Mouse (Mus musculus) granulocyte monocyte progenitor cell, adult 5-6 weeks (primary cell): ENCODE data around the gene Nubp2. TPM values are rescaled to one million over a fixed set of nuclear protein-coding genes. Genes with fewer than 3 reads are reported as not detected.

Experiments used
- ATAC-seq: replicated peaks from 2 replicates; pipeline ENCODE4 v1.8.0; 2016; ENCODE audit warnings: mild to moderate bottlenecking, moderate TSS enrichment, inconsistent platforms; ENCODE audit not compliant: poor library complexity, severe bottlenecking
- total RNA-seq, 2 experiments: library from RNA; stranded (forward) in 1 of 2; stranded (reverse) in 1 of 2; fragments of 200-712, 200-1000 nt in 1 of 2; fragments of >200 nt in 1 of 2; fragmentation: Nextera tagmentation in 1 of 2; gene quantifications; 2 replicates each; pipeline ENCODE4 v1.2.3; 2014 to 2017

The Nubp2 gene
- total RNA-seq, 2 experiments from 2014 or later: 42.8 to 108 TPM

GRCm38 (mm10) chr17:24894995-24895547 lies 8.9 kb upstream of the Nubp2 start, which contains the start of the genes Eme2 and Mrps34:
Gene Eme2, minus strand, starts transcription at chr17:24895087.
Gene Mrps34, plus strand, starts transcription at chr17:24895116.
- peak; percentile 69 for ATAC-seq

DNA sequence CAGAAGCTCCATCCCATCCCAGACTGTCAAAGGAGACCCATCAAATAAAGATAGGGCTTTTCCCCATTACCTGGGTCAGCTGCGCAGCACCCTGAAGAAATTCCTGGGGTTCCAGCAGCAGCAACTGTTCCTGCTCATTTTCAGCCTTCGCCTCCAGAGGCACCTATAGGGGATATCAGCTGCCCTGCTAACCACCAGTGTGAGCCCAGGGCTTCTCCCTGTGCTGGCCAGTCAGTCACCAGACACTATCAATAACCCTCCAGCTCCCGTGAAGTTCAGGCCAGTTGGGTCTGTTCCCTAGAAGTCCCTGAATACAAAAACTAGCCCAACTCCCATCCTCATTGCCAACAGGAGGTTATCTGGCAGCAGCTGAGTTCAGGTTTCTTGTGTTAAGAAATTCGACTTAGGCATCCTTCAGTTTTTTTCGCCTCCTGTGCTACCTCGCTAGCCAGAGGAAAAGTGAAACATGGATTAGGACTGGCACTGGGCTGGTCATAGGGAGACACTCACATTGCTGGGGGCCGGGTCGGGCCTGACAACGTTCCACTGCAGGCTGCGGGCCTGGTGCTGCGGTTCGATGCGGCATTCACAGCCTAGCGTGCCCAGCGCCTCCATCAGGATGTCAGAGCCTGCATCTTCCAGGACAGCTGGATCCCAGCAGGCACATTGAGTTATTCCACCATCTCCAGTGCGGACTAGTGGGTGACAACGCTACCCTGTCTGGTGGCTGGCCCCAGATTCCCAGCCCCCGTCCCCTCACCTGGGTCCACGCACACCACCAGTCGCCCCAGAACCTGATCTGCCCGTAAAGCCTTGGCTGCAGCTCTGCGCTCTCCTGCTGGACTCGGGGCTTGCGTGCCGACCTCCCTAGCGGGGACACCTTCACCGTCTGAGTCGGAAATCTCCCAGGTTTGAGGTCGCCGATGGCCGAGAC lies 8.2 kb upstream of the Nubp2 start:
- ATAC-seq: peak; percentile 7; the same call in 1 of the 2 replicates

DNA sequence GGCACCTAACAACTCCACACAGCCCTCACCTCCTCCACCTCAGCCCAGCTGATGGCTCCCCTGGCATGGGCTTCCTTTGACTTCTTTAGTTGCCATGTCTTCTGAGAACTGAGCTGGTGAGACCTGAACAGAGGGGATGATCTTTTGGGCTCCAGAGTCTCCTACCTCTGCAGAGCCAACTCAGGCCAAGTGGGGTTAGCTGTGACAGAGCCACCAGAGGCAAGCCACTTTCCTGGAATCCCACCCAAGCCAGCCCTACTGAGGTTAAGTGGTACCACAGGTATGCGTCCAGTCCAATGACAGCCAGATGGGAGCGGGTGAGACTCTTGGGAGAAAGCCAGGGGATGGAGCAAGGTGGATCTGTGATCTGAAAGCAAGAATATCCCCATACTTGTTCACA lies 7.1 kb upstream of the Nubp2 start:
- no peak for ATAC-seq

- ATAC-seq: no peak
Measured at GRCm38 (mm10) chr17:24892785-24893184, 6.6 kb upstream of the Nubp2 start.

DNA sequence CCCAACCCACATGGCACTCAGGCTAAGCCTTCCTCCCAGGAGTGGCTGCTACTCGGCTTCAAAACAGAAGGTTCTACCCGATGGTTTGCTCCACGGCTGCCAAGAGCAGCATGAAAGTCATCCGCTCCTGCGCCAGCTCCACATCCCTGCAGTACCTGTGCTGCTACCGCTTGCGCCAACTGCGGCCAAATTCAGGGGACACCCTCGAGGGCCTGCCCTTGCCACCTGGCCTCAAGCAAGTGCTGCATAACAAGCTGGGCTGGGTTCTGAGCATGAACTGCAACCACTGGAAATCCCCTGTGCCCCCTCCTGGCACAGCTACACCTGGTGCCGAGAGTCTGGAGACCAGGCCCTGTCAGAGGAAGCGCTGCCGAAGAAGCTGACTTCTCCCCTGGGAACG lies 5.2 kb upstream of the Nubp2 start:
- no peak for ATAC-seq

- ATAC-seq: no peak
Measured at GRCm38 (mm10) chr17:24890151-24891092, 4.3 kb upstream of the Nubp2 start.

DNA sequence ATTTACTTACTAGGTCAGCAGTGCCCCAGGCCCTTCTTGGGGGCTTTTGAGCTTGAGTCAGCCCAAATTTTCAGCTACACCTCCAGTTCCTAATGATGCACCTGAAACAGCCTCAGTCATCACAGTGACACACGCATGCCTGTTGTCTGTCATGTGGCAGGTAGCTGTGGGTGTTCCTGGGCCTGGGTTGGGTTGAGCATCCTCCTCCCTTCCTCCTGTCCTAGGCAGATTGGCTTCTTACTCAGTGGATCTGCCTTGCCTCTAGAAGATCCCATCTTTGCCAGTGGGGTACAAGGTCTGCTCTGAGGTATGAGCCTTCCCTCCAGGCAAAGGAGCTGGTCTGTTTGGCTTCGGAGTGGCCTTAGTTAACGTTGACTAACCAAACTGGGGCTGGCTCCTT lies 2.7 kb upstream of the Nubp2 start:
- ATAC-seq: no peak

DNA sequence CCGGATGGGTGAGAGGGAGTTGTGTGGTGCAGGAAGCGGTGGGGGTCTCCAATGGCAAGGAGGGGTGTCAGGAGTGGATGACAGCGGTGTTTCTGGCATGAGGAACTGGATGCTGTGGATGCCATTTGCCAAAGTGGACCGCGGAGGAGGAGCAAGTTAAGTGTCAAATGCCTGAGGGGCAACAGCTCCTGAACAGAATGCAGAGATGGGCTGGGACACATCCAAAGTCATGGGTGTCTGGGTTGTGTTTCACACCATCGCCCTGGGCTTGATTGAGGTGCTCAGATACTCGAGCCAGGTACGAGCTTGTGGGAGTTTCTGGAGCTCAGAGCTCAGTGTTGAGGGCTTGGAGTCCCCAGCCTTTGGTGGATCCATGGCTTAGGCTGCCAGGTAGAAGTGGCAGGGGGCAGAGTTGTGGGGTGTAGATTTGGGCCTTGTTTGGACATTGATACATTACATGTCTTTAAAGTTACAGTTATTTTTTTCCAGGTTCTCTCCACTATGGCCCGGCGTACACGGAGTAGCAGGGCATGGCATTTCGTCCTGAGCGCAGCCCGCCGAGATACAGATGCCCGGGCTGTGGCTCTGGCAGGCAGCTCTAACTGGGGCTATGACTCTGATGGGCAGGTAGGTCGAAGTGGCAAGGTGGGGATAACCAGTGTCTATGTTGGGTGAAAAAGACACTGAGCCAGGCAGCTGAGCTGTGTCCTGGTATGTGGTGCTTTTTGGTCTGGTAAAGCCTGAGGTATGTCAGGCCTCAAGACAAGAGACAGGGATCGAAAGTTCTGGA lies 1.3 kb upstream of the Nubp2 start:
- no peak for ATAC-seq

GRCm38 (mm10) chr17:24886932-24887271 lies 753 bp upstream of the Nubp2 start:
- 0 out of 2 replicates have a peak, but pooled peaks have one; percentile 1 for ATAC-seq

- ATAC-seq: no peak
Measured at GRCm38 (mm10) chr17:24885356-24886133, 604 bp downstream of the Nubp2 start.

- no peak for ATAC-seq
Measured at GRCm38 (mm10) chr17:24884391-24884790, 1.8 kb downstream of the Nubp2 start.

GRCm38 (mm10) chr17:24881738-24882440 lies 4.3 kb downstream of the Nubp2 start:
- peak; percentile 43 for ATAC-seq

DNA sequence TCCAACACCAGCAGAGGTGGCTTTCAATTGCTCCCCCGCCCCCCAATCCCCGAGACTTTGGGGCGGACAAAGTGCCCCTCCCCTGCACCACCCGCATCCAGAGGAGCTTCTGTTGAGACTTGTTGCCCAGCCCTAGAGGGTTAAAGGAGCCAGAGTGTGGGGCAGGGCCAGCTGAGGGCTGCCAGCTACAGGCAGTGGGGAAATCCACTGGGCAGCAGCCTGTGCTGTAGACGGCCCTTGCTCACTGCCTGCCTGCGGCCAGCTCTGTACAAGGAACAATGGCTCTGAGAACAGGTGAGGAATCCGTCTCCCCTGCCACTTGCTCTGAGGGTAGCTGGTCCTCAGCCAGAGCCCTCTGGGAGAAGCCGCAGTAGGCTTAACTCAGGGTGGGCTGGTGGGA lies 7.6 kb downstream of the Nubp2 start:
- no peak for ATAC-seq

- no peak for ATAC-seq
Measured at GRCm38 (mm10) chr17:24878117-24878397, 8.1 kb downstream of the Nubp2 start.

DNA sequence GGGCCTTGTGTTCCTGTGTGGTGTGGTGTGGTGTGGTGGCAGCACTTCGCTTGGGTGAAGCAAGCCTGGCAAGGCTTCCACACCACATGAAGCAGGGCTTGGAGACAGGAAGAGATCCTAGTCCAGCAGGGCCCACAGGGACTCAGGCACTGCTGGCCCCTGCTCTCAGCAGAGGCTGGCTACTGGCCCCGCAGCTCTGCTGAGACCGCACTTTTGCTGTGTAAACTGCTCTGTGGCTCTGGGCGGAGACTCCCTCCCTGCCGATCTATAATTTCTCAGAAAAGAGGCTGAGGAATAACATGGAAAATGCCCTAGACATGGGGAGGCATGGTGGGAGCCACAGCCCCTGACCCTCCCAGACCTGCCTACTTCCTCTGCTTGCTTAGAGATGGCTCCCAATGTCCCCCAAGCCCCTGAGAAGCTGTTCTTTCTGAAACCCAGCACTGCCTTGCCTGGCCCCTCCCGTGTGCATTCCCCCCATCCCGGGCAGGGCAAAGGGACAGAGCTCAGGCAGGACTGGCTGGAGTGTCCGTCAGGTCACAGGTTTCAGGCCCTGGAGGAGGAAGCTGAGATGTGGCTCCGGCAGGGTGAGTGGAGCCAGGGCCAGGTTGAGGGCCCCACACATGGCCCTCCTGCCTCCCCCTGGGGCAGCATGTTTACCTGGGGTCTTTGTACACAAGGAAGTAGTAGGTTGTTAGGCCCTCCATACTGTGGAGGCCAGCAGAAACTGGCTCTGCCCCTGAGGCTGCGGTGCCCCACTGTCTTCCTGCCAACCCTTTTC lies 8.6 kb downstream of the Nubp2 start:
- no peak for ATAC-seq

DNA sequence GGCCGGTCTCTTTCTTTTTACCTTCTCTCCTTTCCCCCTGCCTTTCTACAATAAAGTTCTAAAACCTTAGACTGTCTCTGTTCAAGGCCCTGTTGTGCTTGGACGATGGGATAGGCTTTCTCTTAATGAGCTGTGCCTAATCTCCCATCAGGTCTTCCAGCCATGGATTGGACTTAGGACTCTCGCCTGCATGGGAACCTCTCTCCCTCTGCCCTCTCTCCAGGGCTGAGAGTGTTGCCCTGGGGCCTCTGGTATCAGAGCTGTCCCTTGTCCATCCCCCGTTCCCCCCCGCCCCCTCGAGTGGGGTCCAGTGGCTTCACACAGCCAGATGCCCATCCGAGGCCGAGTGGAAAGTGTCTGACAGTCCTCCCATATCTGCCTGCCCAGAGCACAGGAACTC lies 11.2 kb downstream of the Nubp2 start:
- no peak for ATAC-seq

GRCm38 (mm10) chr17:24874405-24874745 lies 11.8 kb downstream of the Nubp2 start:
- peak; percentile 35; the same call in 1 of the 2 replicates for ATAC-seq
